Mouse (Mus musculus) myocyte (in vitro differentiated cells): Measurements from ENCODE around the gene Ccl12.

Source experiments
- E2F4 ChIP-seq: IDR thresholded peaks from one replicate; pipeline ENCODE4 v1.6.1; 2011; ENCODE audit warnings: mild to moderate bottlenecking, control low read depth, moderate library complexity; ENCODE audit not compliant: insufficient read depth
- MYOG ChIP-seq, 3 experiments: IDR thresholded peaks; one replicate each; pipeline ENCODE4 v1.6.1; 2011; ENCODE audit warnings: control low read depth in 2 of 3, low read depth in 2 of 3, mild to moderate bottlenecking in 2 of 3; ENCODE audit not compliant: insufficient read length in 2 of 3, control insufficient read depth in 1 of 3, insufficient read depth in 1 of 3
- POLR2A ChIP-seq: IDR thresholded peaks from one replicate; pipeline ENCODE4 v1.6.1; 2011; ENCODE audit warnings: low read depth, mild to moderate bottlenecking, control low read depth, moderate library complexity; ENCODE audit not compliant: insufficient read length

DNA sequence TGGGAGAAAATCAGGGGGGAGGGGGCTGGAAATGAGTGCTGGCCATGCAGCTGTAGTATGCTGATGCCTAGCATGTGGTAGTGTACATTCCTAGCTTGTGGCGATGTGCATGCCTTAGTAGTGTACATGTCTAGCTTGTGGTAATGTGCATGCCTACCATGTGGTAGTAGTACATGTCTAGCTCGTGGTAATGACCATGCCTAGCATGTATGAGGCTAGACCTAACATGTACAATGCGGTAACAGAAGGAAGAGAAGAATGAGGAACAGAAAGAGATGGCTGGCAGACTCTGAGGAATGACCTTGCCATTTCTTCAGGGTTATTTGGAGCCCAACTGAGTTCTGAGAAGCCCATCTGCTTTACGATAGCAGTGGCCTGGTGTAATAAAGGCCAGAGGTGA, 558 bp upstream of the Ccl12 start:
- TF ChIP-seq E2F4 (no peak), POLR2A (no peak), MYOG (IDR thresholded peaks at IDR 0.05; ENCODE audit: control insufficient read depth in 1 of 3, insufficient read depth in 1 of 3, insufficient read length in 2 of 3, low read depth in 2 of 3) (no peak)
